Mouse (Mus musculus) C2C12 (cell line): ENCODE measurements around the gene Fbxw10. TPM values are rescaled to one million over a fixed set of nuclear protein-coding genes. Genes with fewer than 3 reads are reported as not detected.

Experiments used
- H3K27me3 ChIP-seq: one replicate; pipeline ENCODE4 v1.6.1; 2011; ENCODE audit not compliant: control insufficient read depth, insufficient read depth, insufficient read length
- H3K36me3 ChIP-seq: one replicate; pipeline ENCODE4 v1.6.1; 2011; ENCODE audit not compliant: control insufficient read depth, insufficient read depth
- H3K4me3 ChIP-seq: one replicate; pipeline ENCODE4 v1.5.1; 2011; ENCODE audit warnings: mild to moderate bottlenecking, control low read depth; ENCODE audit not compliant: poor library complexity, insufficient read depth, severe bottlenecking
- H3K79me2 ChIP-seq: one replicate; pipeline ENCODE4 v1.6.1; 2011; ENCODE audit not compliant: control insufficient read depth, insufficient read depth
- H3K79me3 ChIP-seq: one replicate; pipeline ENCODE4 v1.6.1; 2011; ENCODE audit warnings: low read depth, control low read depth
- H3ac ChIP-seq: one replicate; pipeline ENCODE3; 2011; ENCODE audit warnings: low read depth; ENCODE audit not compliant: control insufficient read depth, insufficient read length
- CEBPB ChIP-seq: IDR thresholded peaks from one replicate; pipeline ENCODE4 v1.6.1; 2011; ENCODE audit warnings: low read depth, mild to moderate bottlenecking, control low read depth, moderate library complexity
- CTCF ChIP-seq: IDR thresholded peaks from one replicate; pipeline ENCODE4 v1.5.1; 2011; ENCODE audit not compliant: control insufficient read depth, insufficient read depth, insufficient read length
- FOSL1 ChIP-seq: IDR thresholded peaks from one replicate; pipeline ENCODE4 v1.8.0; 2011; ENCODE audit warnings: mild to moderate bottlenecking, low read length; ENCODE audit not compliant: poor library complexity, insufficient read depth, severe bottlenecking
- MAX ChIP-seq: IDR thresholded peaks from one replicate; pipeline ENCODE4 v1.6.1; 2011; ENCODE audit warnings: mild to moderate bottlenecking, control low read depth
- MYOD1 ChIP-seq: IDR thresholded peaks from one replicate; pipeline ENCODE4 v1.6.1; 2011; ENCODE audit warnings: low read depth; ENCODE audit not compliant: control insufficient read depth, insufficient read length
- MYOG ChIP-seq: IDR thresholded peaks from one replicate; pipeline ENCODE4 v1.6.1; 2011; ENCODE audit not compliant: control insufficient read depth, insufficient read length; ENCODE audit errors: extremely low read depth
- USF1 ChIP-seq: IDR thresholded peaks from one replicate; pipeline ENCODE4 v1.6.1; 2011; ENCODE audit warnings: low read depth, mild to moderate bottlenecking, control low read depth, moderate library complexity
- polyA plus RNA-seq: library from polyadenylated mRNA; unstranded; fragments of >200 nt; fragmentation: generic; extraction: Trizol; gene quantifications from one replicate; pipeline ENCODE4 v1.2.1, GENCODE M21; 2012; ENCODE audit warnings: missing spikeins

Fbxw10 gene
- polyA plus RNA-seq, 1 experiment: 0.02 TPM

DNA sequence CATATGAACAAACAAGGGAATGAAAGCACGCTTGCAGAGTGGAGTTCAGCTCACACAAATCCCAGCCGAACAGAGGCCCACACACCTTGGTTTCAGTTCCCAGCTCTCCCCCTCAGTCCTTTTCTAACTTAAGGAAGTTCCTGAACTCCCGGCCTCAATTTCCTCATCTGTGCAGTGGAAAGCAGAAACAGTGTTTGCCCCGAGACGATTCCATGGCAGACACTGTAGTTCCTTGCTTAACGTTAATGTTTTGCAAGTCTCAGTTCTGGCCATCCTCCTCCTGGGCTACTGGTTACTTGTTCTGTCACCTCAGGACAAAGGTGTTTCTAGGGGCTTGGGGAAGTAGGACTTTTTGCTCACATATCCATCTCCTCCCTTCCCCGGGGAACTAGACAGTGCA lies 19.8 kb downstream of the Fbxw10 start:
- no peak overlapping the region for H3K4me3 ChIP-seq
- TF ChIP-seq MYOD1 (no peak), CTCF (no peak), CEBPB (no peak)
- H3K79me3 ChIP-seq: no peaks in the 10 kb centered on the region
- H3ac ChIP-seq: no peak overlapping the region
- no peaks in the 10 kb centered on the region for H3K79me2 ChIP-seq
- H3K27me3 ChIP-seq: peaks cover 14% of the 10 kb centered on the region
- no peaks in the 10 kb centered on the region for H3K36me3 ChIP-seq

DNA sequence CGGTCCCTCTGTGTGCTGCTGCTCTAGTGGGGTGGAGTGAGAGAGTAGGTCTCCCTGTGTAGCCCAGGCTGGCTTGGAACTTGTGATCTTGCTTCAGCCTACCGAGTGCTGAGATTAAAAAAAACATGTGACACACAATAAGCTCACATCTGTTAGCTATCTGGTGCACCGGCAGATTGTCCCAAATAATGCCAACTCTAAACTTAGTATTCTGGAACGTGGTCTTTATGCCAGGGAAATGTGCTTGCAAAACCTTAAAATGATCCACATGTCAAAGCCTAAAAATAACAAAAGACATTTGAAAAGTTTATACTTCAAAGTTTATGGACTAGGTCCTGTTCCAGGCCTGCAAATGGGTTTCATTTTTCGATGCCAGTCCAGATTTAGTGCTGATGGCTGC lies 22.3 kb downstream of the Fbxw10 start:
- no peaks in the 10 kb centered on the region for H3K36me3 ChIP-seq
- H3K79me2 ChIP-seq: no peaks in the 10 kb centered on the region
- H3K79me3 ChIP-seq: no peaks in the 10 kb centered on the region
- peaks cover 11% of the 10 kb centered on the region for H3K27me3 ChIP-seq
- TF ChIP-seq CTCF (no peak), MAX (no peak), MYOD1 (no peak), FOSL1 (no peak), USF1 (no peak), CEBPB (no peak), MYOG (no peak)
- H3K4me3 ChIP-seq: no peak overlapping the region
- H3ac ChIP-seq: no peak overlapping the region

DNA sequence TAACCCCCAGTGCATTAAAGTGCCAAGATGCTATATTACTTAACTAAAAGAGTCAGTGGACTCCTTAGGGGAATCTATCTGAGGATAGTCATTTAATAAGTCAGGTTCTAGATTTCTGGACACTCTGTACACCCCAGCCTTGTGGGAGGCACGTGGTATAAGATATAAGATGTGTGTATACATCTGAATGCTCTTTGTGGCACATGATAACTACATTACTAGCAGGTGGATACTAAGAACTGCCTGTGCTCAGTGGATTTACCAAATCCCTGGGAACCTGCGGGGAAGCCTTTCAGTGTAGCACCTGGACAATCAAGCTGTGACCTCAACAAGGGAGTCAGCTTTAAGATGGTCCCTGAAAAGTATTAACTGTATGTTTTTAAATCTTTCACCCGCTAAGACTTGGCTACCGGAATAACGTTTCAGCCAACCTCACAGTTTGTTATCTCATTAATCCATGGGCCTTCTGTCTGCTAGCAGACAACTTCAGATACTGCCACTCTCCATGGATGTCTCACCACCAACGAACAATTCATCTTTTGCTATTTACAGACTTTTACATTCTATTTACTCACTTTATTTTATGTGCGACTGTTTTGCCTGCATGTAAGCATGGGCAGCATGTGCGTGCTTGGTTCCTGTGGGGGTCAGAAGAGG lies 23.0 kb downstream of the Fbxw10 start:
- no peaks in the 10 kb centered on the region for H3K79me2 ChIP-seq
- TF ChIP-seq CEBPB (no peak), MAX (no peak), MYOG (no peak), MYOD1 (no peak), USF1 (no peak), CTCF (no peak)

DNA sequence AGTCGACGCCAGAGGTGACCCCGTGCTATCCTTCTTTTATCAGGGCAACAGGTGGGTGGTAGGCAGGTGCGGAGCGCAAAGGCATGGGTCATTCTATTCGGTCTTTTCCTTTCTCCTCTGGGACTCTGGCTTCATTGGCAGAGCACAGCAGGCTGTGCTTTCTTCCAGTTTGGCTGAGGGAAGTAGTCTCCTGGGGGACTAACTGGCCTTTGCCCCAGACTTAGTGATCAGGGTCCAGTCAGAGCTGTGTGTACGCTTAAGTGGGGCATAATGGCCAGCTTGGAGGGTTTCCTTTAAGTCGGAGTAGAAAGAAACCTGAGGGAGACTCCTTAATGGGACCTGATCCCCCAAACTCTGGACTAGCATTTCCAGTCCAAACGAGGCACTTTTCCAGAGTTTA lies 26.6 kb downstream of the Fbxw10 start:
- H3K79me3 ChIP-seq: no peaks in the 10 kb centered on the region
- peaks cover 7% of the 10 kb centered on the region for H3K27me3 ChIP-seq
- H3K79me2 ChIP-seq: no peaks in the 10 kb centered on the region
- no peaks in the 10 kb centered on the region for H3K36me3 ChIP-seq
- H3K4me3 ChIP-seq: no peak overlapping the region
- H3ac ChIP-seq: no peak overlapping the region
- TF ChIP-seq FOSL1 (no peak), CEBPB (no peak), MYOG (no peak), USF1 (no peak), MAX (no peak), MYOD1 (no peak), CTCF (no peak)

More for the DNA sequence above, 23.0 kb downstream of the Fbxw10 start:
- Histone ChIP-seq H3K79me3 (no peaks in the 10 kb centered on the region), H3K27me3 (peaks cover 11% of the 10 kb centered on the region), H3K36me3 (no peaks in the 10 kb centered on the region), H3K4me3 (no peak overlapping the region), H3ac (no peak overlapping the region)

DNA sequence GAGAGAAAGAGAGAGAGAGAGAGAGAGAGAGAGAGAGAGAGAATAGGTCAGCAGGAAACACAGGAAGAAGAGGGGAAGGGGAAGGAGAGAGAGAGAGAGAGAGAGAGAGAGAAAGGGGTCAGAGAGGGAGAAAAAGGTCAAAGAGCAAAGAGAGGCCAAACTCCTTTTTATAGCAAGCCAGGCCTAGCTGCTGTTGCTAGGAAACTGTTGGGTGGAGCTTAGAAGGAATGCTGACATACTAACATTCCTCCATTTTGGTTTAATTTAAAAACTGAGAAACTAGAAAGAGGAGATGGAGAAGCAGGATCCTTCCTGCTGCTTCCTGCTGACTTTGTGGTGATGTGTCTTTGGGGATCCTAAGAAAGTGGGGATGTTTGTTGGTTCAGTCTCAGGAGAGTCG lies 28.8 kb downstream of the Fbxw10 start:
- Histone ChIP-seq H3K79me3 (peaks cover 8% of the 10 kb centered on the region), H3ac (no peak overlapping the region), H3K27me3 (no peaks in the 10 kb centered on the region), H3K4me3 (no peak overlapping the region), H3K79me2 (peaks cover 13% of the 10 kb centered on the region), H3K36me3 (no peaks in the 10 kb centered on the region)
- TF ChIP-seq MYOG: no peak
- TF ChIP-seq USF1: no peak
- no peak for TF ChIP-seq MYOD1
- no peak for TF ChIP-seq CTCF
- no peak for TF ChIP-seq MAX
- no peak for TF ChIP-seq CEBPB
- no peak for TF ChIP-seq FOSL1

DNA sequence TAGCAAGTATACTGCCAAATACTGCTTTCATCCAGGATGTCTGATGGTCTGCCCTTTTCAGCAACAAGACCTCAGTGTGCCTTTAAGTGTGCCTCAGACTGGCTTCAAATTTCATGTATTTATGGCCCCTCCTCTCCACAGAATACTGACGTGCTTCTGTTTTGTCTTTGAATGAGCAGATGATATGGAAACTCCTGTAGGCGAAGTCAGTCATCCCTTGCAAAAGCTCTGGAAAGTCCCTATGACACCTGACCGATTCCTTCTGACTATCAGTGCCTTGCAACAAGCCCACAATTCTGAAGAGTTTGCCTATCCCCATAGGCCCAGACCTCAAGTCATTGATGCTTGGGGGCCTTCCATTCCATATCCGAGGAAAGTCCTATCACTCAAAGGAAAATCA lies 29.6 kb downstream of the Fbxw10 start:
- H3K79me3 ChIP-seq: peaks cover 8% of the 10 kb centered on the region
- H3K4me3 ChIP-seq: no peak overlapping the region
- H3ac ChIP-seq: no peak overlapping the region
- no peaks in the 10 kb centered on the region for H3K36me3 ChIP-seq
- no peak for TF ChIP-seq MYOD1
- no peak for TF ChIP-seq FOSL1
- TF ChIP-seq CEBPB: no peak
- no peak for TF ChIP-seq MYOG
- no peak for TF ChIP-seq MAX
- TF ChIP-seq USF1: no peak
- TF ChIP-seq CTCF: no peak
- H3K79me2 ChIP-seq: peaks cover 20% of the 10 kb centered on the region
- no peaks in the 10 kb centered on the region for H3K27me3 ChIP-seq
